Mouse (Mus musculus) embryonic fibroblast, embryonic 13.5 days (primary cell): ENCODE results near the gene 1700001K19Rik. TPM values are rescaled to one million over a fixed set of nuclear protein-coding genes. Genes with fewer than 3 reads are reported as not detected.

Experiments
- H3K27ac ChIP-seq: 2 replicates; pipeline ENCODE4 v1.5.1; 2012; ENCODE audit warnings: low read length, control low read depth, inconsistent platforms; ENCODE audit not compliant: insufficient read depth
- H3K4me1 ChIP-seq: 2 replicates; pipeline ENCODE4 v1.6.1; 2011; ENCODE audit warnings: low read length; ENCODE audit not compliant: control insufficient read depth, insufficient read depth
- H3K4me3 ChIP-seq: 2 replicates; pipeline ENCODE4 v1.5.1; 2011; ENCODE audit warnings: mild to moderate bottlenecking, control low read depth, low read length; ENCODE audit not compliant: insufficient read depth
- CTCF ChIP-seq: IDR thresholded peaks from 2 replicates; pipeline ENCODE4 v1.5.1; 2011; ENCODE audit warnings: mild to moderate bottlenecking, control low read depth, low read length, moderate library complexity, borderline replicate concordance; ENCODE audit not compliant: insufficient read depth
- POLR2A ChIP-seq: IDR thresholded peaks from 2 replicates; pipeline ENCODE4 v1.6.1; 2011; ENCODE audit warnings: low read depth, mild to moderate bottlenecking, control low read depth, low read length, moderate library complexity
- polyA plus RNA-seq: library from polyadenylated mRNA; stranded (reverse); fragments of >200 nt; gene quantifications from 2 replicates; pipeline ENCODE4 v1.2.4, GENCODE M21; 2011; ENCODE audit warnings: low read depth; ENCODE audit not compliant: missing spikeins, insufficient read length

The 1700001K19Rik gene
- polyA plus RNA-seq, 1 experiment, result not detected

DNA sequence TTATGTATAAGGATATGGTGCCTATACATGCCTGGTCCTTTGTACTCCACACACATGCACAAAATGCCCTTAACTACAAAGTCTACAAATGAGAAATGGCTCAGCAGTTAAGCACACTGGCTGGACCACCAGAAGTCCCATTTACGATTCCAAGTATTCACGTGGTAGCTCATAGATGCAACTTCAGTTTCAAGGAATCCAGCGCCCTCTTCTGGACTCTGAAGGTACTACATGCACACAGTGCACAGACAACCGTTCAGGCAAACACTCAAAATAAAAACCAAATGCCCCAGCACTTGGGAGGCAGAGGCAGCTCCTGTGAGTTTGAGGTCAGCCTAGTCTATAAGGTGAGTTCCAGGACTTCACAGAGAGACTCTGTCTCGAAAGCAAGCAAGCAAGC is 8.2 kb downstream of the 1700001K19Rik start:
- H3K27ac ChIP-seq, result no peak overlapping the region

DNA sequence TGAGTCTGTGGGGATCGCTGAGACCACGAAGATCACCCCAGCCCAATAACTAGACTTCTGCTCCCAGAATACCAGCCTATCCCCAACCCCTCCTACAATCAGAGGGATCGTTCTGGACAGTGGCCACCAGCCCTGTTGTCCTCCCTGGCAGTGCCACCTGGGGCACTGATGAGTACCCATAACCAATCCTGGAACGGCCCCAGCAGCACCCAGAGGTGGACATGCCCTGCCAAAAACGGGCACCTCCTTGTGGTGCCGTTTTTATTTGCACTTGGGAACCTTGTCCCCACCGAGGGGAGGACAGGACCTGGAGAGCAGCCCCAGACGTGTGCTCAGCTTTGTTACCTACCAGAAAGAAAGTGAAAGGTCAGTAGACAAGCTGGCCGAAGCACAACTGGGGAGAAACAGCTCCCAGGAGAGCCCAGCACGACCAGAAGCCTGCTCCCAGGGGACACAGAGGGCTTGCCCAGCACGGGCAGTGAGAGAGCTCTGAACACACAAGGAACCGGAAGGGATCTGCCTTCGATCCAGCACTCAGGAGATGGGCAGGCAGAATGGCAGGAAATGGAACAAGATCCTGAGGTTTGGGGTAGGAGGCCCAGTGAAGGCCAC is 14.8 kb downstream of the 1700001K19Rik start:
- TF ChIP-seq CTCF, result no peak
- Histone ChIP-seq H3K4me1 (no peaks in the 10 kb centered on the region), H3K4me3 (no peak overlapping the region), H3K27ac (no peak overlapping the region)

More for the DNA sequence above, 8.2 kb downstream of the 1700001K19Rik start:
- Histone ChIP-seq H3K4me3 (no peak overlapping the region), H3K4me1 (no peaks in the 10 kb centered on the region)
- no peak for TF ChIP-seq CTCF
- no peak for TF ChIP-seq POLR2A

DNA sequence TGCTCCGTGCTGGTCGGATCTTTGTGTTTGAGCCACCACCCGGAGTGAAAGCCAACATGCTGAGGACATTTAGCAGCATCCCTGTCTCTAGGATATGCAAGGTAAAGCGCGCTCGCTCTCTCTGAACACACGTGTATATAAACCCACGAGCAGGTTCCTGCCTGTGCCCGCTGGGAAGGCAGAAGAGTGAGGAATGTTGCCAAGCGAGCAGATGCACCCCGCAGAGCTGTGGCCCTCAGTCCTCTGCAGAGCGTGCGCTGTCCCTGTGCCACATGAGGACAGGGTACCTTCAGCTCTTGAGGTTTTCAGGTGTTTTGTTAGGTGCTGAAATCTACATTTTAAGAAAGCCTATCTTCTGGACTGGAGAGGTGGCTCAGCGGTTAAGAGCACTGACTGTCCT is 20.7 kb downstream of the 1700001K19Rik start:
- TF ChIP-seq POLR2A (no peak), CTCF (no peak)
- Histone ChIP-seq H3K4me1 (no peaks in the 10 kb centered on the region), H3K27ac (no peak overlapping the region), H3K4me3 (no peak overlapping the region)

DNA sequence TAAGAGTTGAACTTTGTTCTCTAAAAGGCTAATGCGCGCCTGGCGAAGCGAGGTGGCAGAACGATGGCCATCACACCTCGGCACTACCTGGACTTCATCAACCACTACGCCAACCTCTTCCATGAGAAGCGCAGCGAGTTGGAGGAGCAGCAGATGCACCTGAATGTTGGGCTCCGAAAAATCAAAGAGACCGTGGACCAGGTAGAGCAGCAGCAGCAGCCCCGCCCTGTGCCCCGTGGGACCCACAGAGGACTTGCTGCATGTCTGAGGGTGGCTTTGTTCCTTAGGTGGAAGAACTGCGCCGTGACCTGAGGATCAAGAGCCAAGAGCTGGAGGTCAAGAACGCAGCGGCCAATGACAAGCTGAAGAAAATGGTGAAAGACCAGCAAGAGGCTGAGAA is 31.0 kb downstream of the 1700001K19Rik start:
- Histone ChIP-seq H3K27ac (no peak overlapping the region), H3K4me3 (no peak overlapping the region), H3K4me1 (no peaks in the 10 kb centered on the region)
- TF ChIP-seq POLR2A (no peak), CTCF (no peak)

DNA sequence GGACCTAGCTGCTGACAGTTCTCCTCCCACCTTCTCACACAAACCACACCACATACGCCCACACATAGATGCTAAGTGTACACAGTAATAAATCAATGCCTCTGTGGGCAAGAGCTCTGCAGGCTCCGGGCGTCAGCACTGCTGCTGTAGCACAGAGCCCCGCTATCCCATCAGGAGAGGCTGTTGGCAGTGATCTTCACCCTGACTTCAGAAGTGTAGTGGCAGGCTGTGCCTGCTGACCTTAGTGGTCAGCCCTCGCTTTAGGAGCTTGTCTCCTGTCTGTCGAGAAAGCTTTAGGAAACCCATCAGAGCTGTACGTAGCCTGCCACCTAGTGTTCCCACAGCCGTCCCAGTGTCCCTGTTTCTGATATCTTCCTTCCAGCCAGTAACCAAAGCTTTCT is 32.2 kb downstream of the 1700001K19Rik start:
- no peak for TF ChIP-seq CTCF
- TF ChIP-seq POLR2A, result no peak
- no peak overlapping the region for H3K27ac ChIP-seq
- H3K4me3 ChIP-seq, result no peak overlapping the region
- no peaks in the 10 kb centered on the region for H3K4me1 ChIP-seq

DNA sequence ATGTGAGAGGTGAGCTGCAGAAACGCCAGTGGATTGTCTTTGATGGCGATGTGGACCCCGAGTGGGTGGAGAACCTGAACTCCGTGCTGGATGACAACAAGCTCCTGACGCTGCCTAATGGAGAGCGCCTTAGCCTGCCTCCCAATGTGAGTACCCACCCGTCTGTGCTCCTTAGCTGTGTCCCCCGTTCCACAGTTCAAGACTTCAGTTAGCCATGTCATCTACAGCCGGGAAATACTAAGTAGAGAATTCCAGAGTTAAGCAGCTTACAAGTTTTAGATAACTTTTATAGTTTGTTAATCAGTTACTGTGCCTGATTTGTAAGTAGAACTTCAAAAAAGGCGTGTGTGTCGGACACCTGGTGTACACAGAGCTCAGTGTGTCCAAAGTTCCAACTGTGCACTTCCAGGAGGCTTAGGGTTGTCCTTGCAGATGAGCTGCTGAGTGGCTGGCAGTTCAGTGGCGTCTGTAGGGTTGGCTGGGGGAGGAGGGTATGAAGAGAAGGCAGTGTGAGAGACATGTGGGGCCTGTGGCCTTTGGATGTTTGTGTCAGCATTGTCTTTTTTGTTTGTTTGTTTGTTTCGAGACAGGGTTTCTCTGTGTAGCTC is 44.8 kb downstream of the 1700001K19Rik start:
- Histone ChIP-seq H3K4me1 (no peaks in the 10 kb centered on the region), H3K27ac (no peak overlapping the region), H3K4me3 (no peak overlapping the region)
- no peak for TF ChIP-seq POLR2A
- TF ChIP-seq CTCF, result no peak

DNA sequence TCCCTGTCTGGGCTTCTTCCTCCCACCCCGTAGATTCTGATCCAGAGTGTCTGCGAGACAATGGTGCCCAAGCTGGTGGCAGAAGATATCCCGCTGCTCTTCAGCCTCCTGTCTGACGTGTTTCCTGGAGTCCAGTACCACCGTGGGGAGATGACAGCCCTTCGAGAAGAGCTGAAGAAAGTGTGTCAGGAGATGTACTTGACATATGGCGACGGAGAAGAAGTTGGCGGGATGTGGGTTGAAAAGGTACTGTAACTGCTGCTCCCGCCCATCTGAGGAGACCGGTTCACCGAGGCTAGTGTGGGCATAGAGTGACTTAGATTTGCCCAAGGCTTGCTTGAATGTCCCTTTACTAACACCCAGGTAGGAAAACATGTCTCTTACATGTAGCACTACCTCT is 46.1 kb downstream of the 1700001K19Rik start:
- Histone ChIP-seq H3K4me3 (no peak overlapping the region), H3K4me1 (no peaks in the 10 kb centered on the region), H3K27ac (no peak overlapping the region)
- TF ChIP-seq CTCF (no peak), POLR2A (no peak)

DNA sequence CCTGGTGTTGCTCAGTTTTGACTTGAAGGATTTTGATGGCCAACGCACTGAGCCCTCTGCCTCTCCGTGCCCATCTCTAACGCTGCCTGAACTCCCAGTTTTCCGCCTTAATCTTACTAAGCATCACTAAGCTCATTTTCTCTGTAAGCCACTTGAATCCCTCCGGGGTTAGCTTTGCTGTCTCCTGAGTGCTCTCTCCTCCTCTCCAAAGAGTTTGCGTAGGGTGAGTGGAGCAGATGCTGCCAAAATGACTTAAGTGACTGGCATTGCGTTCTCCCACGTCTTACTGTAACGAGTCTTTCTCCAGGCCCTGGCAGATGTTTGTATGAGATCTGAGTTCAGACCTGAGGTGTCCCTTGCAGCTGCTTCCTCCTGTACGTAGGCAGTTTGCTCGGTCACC is 52.4 kb downstream of the 1700001K19Rik start:
- H3K4me3 ChIP-seq, result no peak overlapping the region
- H3K27ac ChIP-seq, result no peak overlapping the region
- no peaks in the 10 kb centered on the region for H3K4me1 ChIP-seq
- no peak for TF ChIP-seq CTCF
- TF ChIP-seq POLR2A, result no peak

Other genes with a start within 250 kb of the 1700001K19Rik start
- gene Ppp2r5c, start 235.5 kb downstream of the 1700001K19Rik start, polyA plus RNA-seq, result 165 and 171 TPM in 2 replicates
- gene Dync1h1, start 81.2 kb downstream of the 1700001K19Rik start, polyA plus RNA-seq, result 175 and 188 TPM in 2 replicates
- 645 and 834 TPM in 2 replicates for gene Hsp90aa1, start 20.1 kb upstream of the 1700001K19Rik start, polyA plus RNA-seq
- 18.1 and 22.8 TPM in 2 replicates for gene Wdr20, start 55.3 kb upstream of the 1700001K19Rik start, polyA plus RNA-seq
- 1.2 and 1.5 TPM in 2 replicates for gene Mok, start 158.3 kb upstream of the 1700001K19Rik start, polyA plus RNA-seq
- 6.3 and 6.6 TPM in 2 replicates for gene Zfp839, start 167.6 kb upstream of the 1700001K19Rik start, polyA plus RNA-seq
- 44.8 and 51.5 TPM in 2 replicates for gene Cinp, start 206.5 kb upstream of the 1700001K19Rik start, polyA plus RNA-seq
- 5.7 and 7.7 TPM in 2 replicates for gene Tecpr2, start 206.6 kb upstream of the 1700001K19Rik start, polyA plus RNA-seq